Mouse (Mus musculus): ENCODE data around the gene Rnf4. TPM values are rescaled to one million over a fixed set of nuclear protein-coding genes. Genes with fewer than 3 reads are reported as not detected.

The Rnf4 gene
- polyA plus RNA-seq, 1 experiment from 2014 or later = 131 TPM

GRCm38 (mm10) chr5:34393251-34393650 is 57.2 kb downstream of the Rnf4 start:
- H3K27me3 ChIP-seq = no peaks in the 10 kb centered on the region
- no peak overlapping the region for H3K4me2 ChIP-seq
- H3K4me1 ChIP-seq (replicated peaks) = peaks cover 5% of the 10 kb centered on the region; the same call in 1 of the 2 replicates
- H3K27ac ChIP-seq = no peak overlapping the region
- H3K9me3 ChIP-seq = no peaks in the 10 kb centered on the region
- 96% methylated on average over 8 of the region's 8 CpGs for WGBS
- no peak overlapping the region for H3K9ac ChIP-seq
- H3K36me3 ChIP-seq = no peaks in the 10 kb centered on the region
- no peak for ATAC-seq (ENCODE audit: low FRiP score)
- no peak overlapping the region for H3K4me3 ChIP-seq

- H3K27me3 ChIP-seq = no peaks in the 10 kb centered on the region
- no peak for ATAC-seq (ENCODE audit: low FRiP score)
- H3K9me3 ChIP-seq = no peaks in the 10 kb centered on the region
- 95% methylated on average over 1 of the region's 1 CpGs for WGBS
- no peak overlapping the region for H3K9ac ChIP-seq
- no peak overlapping the region for H3K27ac ChIP-seq
- no peak overlapping the region for H3K4me2 ChIP-seq
- H3K36me3 ChIP-seq = no peaks in the 10 kb centered on the region
- H3K4me1 ChIP-seq (replicated peaks) = peaks cover 8% of the 10 kb centered on the region; the same call in 1 of the 2 replicates
- no peak overlapping the region for H3K4me3 ChIP-seq
Measured at GRCm38 (mm10) chr5:34395347-34395746, 59.3 kb downstream of the Rnf4 start.

- Histone ChIP-seq H3K4me2 (no peak overlapping the region), H3K27ac (no peak overlapping the region), H3K9ac (no peak overlapping the region), H3K27me3 (no peaks in the 10 kb centered on the region), H3K4me1 (replicated peaks) (peaks cover 8% of the 10 kb centered on the region; the same call in 1 of the 2 replicates), H3K4me3 (no peak overlapping the region), H3K36me3 (no peaks in the 10 kb centered on the region), H3K9me3 (no peaks in the 10 kb centered on the region)
- 92% methylated on average over 2 of the region's 2 CpGs for WGBS
- no peak for ATAC-seq (ENCODE audit: low FRiP score)
Measured at GRCm38 (mm10) chr5:34395850-34396540, 59.9 kb downstream of the Rnf4 start.

GRCm38 (mm10) chr5:34397866-34398265 is 61.8 kb downstream of the Rnf4 start:
- H3K36me3 ChIP-seq = no peaks in the 10 kb centered on the region
- no peak overlapping the region for H3K4me3 ChIP-seq
- no peak overlapping the region; the same call in none of the 2 replicates for H3K27ac ChIP-seq
- peaks cover 8% of the 10 kb centered on the region; the same call in 1 of the 2 replicates for H3K4me1 ChIP-seq (replicated peaks)
- H3K9me3 ChIP-seq = no peaks in the 10 kb centered on the region
- no peak overlapping the region for H3K4me2 ChIP-seq
- H3K27me3 ChIP-seq = no peaks in the 10 kb centered on the region
- ATAC-seq (ENCODE audit: low FRiP score) = no peak
- no peak overlapping the region for H3K9ac ChIP-seq
- WGBS = 94% methylated on average over 2 of the region's 2 CpGs

- Histone ChIP-seq H3K27ac (no peak overlapping the region; the same call in 1 of the 2 replicates), H3K4me3 (no peak overlapping the region), H3K4me1 (replicated peaks) (peaks cover 10% of the 10 kb centered on the region; the same call in 1 of the 2 replicates), H3K4me2 (no peak overlapping the region), H3K27me3 (no peaks in the 10 kb centered on the region), H3K9ac (no peak overlapping the region), H3K36me3 (no peaks in the 10 kb centered on the region), H3K9me3 (no peaks in the 10 kb centered on the region)
- ATAC-seq (ENCODE audit: low FRiP score) = no peak
- 83% methylated on average over 1 of the region's 1 CpGs for WGBS
Measured at GRCm38 (mm10) chr5:34398326-34398725, 62.2 kb downstream of the Rnf4 start.

Other genes with a start within 250 kb of the Rnf4 start
- 0.14 and 0.28 TPM in 2 replicates for gene Poln, start 166.8 kb upstream of the Rnf4 start, polyA plus RNA-seq (2015; fragmentation: Nextera tagmentation; extraction: Ambion mirVana)
- 19.0 and 19.7 TPM in 2 replicates for gene Haus3, start 166.8 kb upstream of the Rnf4 start, polyA plus RNA-seq (2015; fragmentation: Nextera tagmentation; extraction: Ambion mirVana)
- gene Mxd4, start 148.6 kb upstream of the Rnf4 start, polyA plus RNA-seq (2015; fragmentation: Nextera tagmentation; extraction: Ambion mirVana) = 33.5 and 33.6 TPM in 2 replicates
- 4.6 and 5.4 TPM in 2 replicates for gene Zfyve28, start 47.8 kb upstream of the Rnf4 start, polyA plus RNA-seq (2015; fragmentation: Nextera tagmentation; extraction: Ambion mirVana)
- gene Cfap99, start 47.7 kb upstream of the Rnf4 start, polyA plus RNA-seq (2015; fragmentation: Nextera tagmentation; extraction: Ambion mirVana) = 0.08 TPM in 1 of 2 replicates, not detected in the other
- gene Fam193a, start 33.6 kb downstream of the Rnf4 start, polyA plus RNA-seq (2015; fragmentation: Nextera tagmentation; extraction: Ambion mirVana) = 16.7 and 17.6 TPM in 2 replicates
- gene Tnip2, start 177.7 kb downstream of the Rnf4 start, polyA plus RNA-seq (2015; fragmentation: Nextera tagmentation; extraction: Ambion mirVana) = 10.3 and 10.7 TPM in 2 replicates
- 17.1 and 20.9 TPM in 2 replicates for gene Sh3bp2, start 189.5 kb downstream of the Rnf4 start, polyA plus RNA-seq (2015; fragmentation: Nextera tagmentation; extraction: Ambion mirVana)
- 206 and 216 TPM in 2 replicates for gene Add1, start 237.4 kb downstream of the Rnf4 start, polyA plus RNA-seq (2015; fragmentation: Nextera tagmentation; extraction: Ambion mirVana)

Data from hindbrain, embryonic 13.5 days (tissue).